Mouse (Mus musculus): ENCODE measurements around the gene Olfr1251.
"Not testable (repeated sequence)": the region's sequence is repeated elsewhere in the genome, so short reads cannot be mapped to it uniquely, and the experiment has no call there.

The Olfr1251 gene

DNA sequence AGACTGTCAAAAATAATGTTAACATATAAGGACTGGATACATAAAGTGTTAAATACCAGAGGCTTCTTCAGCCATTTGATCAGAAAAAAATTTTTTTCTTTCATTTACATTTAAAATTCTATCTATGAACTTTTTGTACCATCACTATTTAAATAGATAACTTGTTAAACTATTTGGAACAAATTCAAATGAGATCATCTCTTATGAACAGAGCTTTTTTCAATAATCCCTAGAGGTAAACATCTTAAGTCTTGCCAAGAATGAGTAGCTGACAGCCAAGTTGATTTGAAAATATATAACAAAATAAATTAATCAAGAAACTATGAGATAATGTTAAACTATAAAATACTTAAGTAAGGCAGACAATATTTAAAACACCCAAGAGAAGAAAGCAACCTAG lies at the start of gene Olfr1251:
Gene Olfr1251, minus strand, starts transcription at position 101 of the 400 bp plus-strand sequence.
- CTCF ChIA-PET = no interaction called here

DNA sequence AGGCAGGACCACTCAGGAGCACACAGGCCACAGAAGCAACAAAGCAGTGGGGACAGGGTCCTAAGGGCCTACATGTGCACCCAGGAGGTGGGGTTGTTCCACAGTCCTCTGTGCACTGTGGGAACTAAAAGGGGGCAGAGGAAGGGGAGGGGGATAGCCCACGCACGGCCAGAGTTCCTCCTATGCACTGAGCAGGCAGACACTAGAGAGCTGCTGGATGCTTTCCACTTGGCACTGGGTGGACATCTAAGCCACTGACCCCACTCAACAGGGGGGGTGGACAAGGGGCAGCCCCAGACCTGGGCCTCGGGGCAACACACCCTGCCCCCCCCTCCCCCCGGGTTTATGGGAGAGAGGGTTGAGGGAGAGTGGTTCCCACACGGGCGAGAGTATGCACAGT lies 20.2 kb upstream of the Olfr1251 start:
- CTCF ChIA-PET = no interaction called here

DNA sequence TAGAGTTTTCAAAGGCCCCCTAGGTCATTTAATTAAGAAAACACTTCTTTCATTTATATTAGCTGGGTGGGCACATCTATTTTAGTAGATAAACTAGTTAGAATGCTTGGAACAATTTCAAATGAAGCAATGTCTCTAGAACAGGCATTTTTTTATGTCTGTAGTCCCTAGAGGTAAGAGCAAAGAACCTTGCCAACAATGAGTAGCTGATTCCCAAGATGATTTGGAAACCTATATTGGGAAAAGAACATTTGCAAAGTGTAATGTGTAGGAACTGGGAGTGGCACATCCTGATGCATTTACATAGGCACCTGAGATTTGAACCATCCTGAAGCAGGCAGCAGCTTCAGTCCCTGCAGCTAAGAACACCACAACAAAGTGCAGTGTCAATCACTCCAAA lies 10.4 kb downstream of the Olfr1251 start, which contains the start of gene Olfr1250:
Gene Olfr1250, minus strand, starts transcription at position 101 of the 400 bp plus-strand sequence.
- CTCF ChIA-PET = no interaction called here

- CTCF ChIA-PET = no interaction called here
Measured at GRCm38 (mm10) chr2:89634883-89635282, 36.9 kb downstream of the Olfr1251 start, which contains the start of gene Olfr1249. Olfr1249 (minus strand) TSS chr2:89634983.

GRCm38 (mm10) chr2:89618145-89618544 lies 53.6 kb downstream of the Olfr1251 start, which contains the start of gene Olfr1248:
Olfr1248 (minus strand) TSS chr2:89618245.
- CTCF ChIA-PET = not testable (repeated sequence)
